Mouse (Mus musculus) gastrocnemius, postnatal 10 days (tissue): ENCODE measurements around the gene Stac3. TPM values are rescaled to one million over a fixed set of nuclear protein-coding genes. Genes with fewer than 3 reads are reported as not detected.

Source experiments
- DNase-seq: peaks from one replicate; pipeline ENCODE4 v3.0.0; 2021; ENCODE audit warnings: mixed read lengths
- total RNA-seq, 2 experiments: library from RNA; stranded (reverse); gene quantifications; 2 replicates each; pipeline ENCODE4 v1.2.3; 2021

The Stac3 gene
- total RNA-seq, 2 experiments from 2014 or later = 272 to 307 TPM

- peak; percentile 81 for DNase-seq
Observed at GRCm38 (mm10) chr10:127522088-127522581, 20.6 kb downstream of the Stac3 start, which contains the start of gene Shmt2. Gene Shmt2, minus strand, starts transcription at chr10:127522444.

GRCm38 (mm10) chr10:127524646-127525255 is 23.3 kb downstream of the Stac3 start:
- no peak for DNase-seq

GRCm38 (mm10) chr10:127526048-127526447 is 24.6 kb downstream of the Stac3 start:
- no peak for DNase-seq

GRCm38 (mm10) chr10:127526681-127527080 is 25.2 kb downstream of the Stac3 start:
- DNase-seq = peak; percentile 81

- DNase-seq = no peak
Observed at GRCm38 (mm10) chr10:127527481-127527880, 26.0 kb downstream of the Stac3 start.

- no peak for DNase-seq
Observed at GRCm38 (mm10) chr10:127530945-127531344, 29.5 kb downstream of the Stac3 start.

- no peak for DNase-seq
Observed at GRCm38 (mm10) chr10:127531548-127531947, 30.1 kb downstream of the Stac3 start.

DNA sequence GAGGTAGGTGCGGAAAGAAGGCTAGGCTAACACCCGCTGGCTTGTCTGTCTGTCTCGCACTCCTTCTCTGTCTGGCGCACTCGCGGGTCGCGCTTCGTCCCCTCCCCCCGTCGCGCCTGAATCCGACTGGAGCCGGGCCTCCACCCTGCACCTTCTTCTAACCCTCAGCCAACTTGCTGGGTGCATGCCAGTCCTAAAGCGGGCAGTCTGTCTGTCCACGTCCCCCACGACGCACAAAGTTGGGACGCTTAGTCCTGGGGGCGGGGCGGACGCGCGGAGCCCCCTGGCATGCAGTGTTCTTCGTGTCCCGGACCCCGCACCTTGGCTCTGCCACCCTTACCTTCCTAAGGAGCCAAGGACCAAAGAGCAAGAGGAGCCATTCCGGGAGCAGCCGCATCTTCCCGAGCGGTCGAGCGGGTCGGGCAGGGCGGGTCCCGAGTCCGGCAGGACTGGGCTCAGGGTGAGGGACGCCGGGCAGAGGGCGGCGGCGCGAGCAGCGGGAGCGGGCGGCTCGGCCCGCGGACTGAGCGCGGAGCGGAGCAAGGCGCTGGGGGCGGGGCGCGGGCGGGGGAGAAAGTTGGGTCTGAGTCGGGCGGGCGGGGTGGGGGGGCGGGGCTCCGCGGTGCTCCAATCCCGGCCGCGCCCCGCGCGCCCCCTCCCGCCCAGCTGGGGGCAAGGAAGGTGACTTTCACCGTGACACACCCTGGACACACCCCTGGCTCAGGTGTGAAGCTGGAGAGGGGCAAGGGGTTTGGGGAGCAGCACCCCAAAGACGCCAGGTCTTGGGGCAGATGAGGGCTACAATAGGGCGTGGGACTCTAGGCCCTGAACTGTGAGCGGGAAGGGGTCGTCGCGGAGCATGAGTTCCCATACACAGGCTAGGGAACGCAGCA is 32.8 kb downstream of the Stac3 start, which contains the start of gene Nxph4:
TSS of gene Nxph4 (minus strand) at position 524 of the 893 bp plus-strand sequence.
- peak; percentile 48 for DNase-seq

DNA sequence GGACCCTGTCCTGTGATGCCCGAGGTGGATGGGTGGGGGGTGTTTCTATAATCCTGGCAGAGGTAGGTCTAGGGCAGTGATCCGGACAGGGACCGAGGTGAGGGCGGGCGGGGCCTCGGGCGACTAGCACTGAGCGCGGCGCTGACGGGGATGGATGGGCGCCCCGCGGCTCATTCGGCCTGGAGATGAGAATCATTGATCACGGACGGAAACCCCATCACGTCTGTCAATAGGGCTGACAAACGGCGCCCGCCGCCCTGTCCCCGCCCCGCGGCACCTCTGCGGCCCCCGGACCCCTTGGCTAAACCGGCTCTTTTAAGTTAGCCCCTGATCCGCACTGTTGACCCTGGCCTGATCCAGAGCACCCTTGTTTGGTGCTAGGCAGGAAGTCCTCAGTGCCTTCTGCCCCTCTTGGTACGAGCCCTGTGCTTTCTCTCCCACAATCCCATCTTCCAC is 33.5 kb downstream of the Stac3 start:
- no peak for DNase-seq

DNA sequence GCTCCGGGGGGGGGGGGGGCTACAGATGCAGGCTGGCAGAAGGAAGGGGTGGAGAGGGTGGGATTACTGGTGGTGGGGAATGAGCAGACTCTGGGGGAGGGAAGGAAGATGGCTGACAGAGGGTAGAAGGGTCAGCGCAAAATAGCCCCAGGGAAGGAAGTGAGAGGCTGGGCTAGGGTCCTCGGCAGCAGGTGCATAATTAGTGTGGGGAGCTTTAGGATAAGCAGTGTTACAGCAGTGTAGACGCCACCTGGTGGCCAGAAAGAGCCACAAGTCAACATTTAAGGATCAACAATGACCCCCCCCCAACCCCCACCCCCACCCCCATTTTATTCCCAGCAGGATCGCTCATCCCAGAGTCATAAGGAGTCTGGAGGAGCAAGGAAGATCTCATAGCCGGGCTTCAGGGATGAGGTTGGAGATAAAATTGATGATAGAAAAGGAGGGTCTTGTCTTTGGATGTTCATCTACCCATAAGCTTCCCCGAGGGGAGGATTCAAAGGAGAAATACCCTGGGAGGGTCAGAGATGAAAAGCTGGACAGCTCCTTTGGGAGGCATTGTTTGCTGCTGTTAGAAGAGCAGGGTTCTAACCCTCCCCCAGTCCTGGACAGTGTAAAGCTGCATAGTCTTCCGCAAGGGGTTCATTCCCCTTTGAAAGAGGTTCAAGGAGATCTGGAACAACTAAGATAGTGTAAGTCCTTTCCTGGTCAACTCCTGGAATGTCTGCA is 35.3 kb downstream of the Stac3 start:
- DNase-seq = no peak

DNA sequence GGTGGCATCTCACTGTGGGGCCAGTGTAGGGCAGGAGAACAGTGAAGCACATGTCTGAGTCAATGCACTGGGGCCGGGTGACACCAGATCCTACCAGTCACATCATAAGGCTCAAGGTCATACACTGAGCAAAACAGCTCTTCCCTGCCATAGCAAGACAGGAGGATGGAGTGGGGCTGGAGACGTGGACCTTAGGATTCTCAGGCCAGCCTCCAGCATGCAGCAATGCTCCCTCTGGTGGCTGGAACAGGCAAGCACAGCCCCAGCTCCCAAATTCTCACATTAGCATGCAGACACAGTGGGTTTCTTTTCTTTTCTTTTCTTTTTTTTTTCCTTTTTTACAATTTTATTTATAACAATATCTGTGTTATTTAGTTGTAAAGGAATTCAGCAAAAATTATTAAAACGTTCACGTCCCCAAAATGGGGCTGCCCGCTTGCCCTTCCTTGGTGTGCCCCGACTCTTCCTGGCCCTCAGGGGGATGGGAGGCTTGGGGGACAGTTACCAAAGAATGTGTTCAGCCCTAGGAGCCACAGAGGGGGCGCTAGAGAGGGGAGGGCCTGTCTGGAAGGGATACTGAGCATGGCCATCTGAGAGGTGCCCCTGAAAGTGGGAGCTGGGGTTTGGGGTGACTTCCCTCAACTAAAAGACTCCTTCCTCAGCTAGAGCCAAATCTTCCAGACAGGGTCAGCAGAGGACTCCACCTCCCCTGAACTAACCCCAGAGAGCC is 36.5 kb downstream of the Stac3 start:
- DNase-seq = peak; percentile 80

DNA sequence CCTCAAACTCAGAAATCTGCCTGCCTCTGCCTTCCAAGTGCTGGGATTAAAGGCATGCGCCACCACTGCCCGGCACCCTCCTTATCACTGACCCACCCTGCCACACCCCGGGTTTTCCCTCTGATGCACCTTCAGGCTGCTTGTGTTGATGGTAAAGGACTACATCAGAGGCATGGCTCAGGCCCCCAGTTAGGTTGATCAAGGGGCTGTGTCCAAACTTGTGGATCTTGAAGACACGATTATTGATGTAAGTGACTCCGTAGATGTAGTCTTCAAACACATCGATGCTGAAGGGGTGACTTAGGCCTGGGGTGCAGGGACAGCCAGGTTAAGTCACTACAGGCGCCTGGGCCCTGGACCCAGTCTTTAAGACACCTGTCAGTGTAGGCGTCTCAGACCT is 40.0 kb downstream of the Stac3 start:
- no peak for DNase-seq

DNA sequence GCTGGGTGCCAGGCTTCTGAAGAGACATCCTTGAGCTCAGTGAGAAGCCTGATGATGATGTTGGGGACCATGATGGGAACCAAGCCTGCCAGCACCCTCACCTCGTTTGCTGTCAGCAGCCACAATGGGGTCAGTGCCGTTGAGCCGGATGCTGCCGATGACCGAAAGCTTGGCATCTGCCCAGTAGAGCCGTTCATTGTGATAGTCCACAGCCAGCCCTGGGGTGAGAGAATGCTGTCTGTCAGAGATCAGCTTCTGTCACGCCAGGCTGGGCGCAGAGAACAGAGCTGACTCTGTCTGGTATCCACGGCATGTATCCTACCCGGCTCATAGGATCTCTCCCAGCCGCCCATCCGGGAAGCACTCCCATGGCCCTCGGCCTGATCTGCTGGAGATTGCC is 40.6 kb downstream of the Stac3 start:
- no peak for DNase-seq

DNA sequence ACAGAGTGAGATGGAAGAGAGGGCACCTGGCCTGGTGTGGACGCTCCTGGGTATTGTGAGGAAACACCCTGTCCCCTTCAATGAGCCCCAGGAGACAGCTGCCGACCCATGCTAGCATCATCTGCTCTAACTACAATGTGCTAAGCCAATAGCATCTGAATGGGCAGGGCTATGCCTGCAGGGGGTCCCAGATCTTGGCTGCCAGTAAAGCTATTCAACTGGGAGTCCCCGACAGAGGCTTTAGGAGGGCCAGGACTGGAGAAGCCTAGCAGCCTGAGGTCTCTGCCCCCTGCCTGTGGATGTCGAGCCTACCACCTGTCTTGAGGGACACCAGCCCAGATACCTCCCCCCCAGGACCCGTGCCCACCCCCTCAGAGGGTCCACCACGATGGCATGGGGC is 41.2 kb downstream of the Stac3 start:
- DNase-seq = no peak

DNA sequence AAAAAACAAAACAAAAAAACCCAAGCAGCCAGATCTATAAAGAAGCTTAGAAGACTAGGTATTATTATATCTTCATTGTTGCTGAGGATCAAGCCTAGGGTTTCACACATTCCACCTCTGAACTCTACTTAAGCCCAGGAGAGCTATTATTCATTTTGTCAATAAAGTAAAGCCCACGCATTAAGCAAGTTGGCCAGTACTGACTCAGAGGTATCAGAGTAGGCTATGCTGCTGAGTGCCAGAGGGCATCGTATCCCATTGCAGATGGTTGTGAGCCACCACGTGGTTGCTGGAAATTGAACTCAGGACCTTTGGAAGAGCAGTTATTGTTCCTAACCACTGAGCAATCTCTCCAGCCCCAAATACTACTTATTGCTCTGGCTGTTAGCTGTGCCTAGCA is 42.4 kb downstream of the Stac3 start:
- no peak for DNase-seq

DNA sequence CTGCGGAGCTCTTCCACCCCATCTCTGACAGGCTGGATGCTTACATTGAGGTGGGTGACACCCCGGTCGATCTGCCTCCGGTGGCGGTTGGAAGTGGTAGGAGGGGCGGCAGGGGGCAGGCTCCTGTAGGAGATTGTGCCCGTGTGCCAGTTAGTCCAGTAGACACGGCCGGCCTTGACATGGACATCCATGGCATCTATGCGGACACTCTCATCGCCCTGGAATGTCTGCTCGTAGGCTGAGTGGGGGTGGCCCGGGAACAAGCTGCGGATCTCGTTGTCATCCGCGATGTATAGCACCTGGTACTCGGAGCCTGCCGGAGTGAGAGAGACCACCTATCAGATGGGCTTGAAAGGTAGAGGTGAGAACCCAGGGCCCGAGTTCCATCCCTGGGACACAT is 42.9 kb downstream of the Stac3 start:
- DNase-seq = no peak

GRCm38 (mm10) chr10:127546505-127546904 is 45.0 kb downstream of the Stac3 start:
- DNase-seq = no peak

GRCm38 (mm10) chr10:127548236-127548635 is 46.8 kb downstream of the Stac3 start:
- no peak for DNase-seq

DNA sequence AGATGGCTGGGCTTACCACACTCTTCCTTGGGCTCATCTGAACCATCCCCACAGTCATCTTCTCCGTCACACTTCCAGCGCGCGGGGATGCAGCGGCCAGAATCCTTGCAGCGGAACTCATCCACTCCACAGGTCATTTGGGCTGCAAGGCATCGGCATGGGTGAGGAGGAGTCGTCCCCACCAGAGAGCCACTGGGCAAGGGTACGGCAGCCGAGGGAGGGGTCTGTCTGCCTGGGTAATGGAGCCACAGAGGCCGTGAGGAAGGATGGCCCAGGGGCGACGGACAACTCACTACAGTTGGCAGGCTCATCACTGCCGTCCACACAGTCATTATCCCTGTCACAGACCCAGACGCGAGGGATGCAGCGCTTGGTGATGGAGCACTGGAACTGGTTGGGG is 48.4 kb downstream of the Stac3 start:
- DNase-seq = no peak

DNA sequence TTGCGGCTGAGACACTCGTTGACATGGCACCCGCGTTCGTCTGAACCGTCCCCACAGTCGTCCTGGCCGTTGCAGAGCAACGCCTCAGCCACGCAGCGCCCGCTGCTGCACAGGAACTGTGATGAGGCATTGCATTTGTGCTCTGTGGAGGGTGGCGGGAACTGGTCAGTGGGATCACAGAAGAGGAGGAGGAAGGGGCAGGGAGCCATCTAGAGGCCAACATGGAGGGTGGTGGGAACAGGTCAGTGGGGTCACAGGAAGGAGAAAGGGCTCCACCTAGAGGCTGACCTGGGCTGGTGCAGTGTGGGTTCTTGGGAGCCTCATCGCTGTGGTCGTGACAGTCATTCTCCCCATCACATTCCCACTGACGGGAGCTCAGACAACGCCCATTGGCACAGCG is 54.2 kb downstream of the Stac3 start:
- no peak for DNase-seq

- DNase-seq = no peak
Observed at GRCm38 (mm10) chr10:127557397-127557796, 55.9 kb downstream of the Stac3 start.
